Mouse (Mus musculus) erythroid progenitor cell, adult 5-6 weeks (primary cell): ENCODE data around the gene Cyp4f17. TPM values are rescaled to one million over a fixed set of nuclear protein-coding genes. Genes with fewer than 3 reads are reported as not detected.

Source experiments
- total RNA-seq, 2 experiments: library from RNA; stranded (forward) in 1 of 2; stranded (reverse) in 1 of 2; fragments of 150-400 nt in 1 of 2; fragments of 186-747, 209-891 nt in 1 of 2; gene quantifications; 2 replicates each; pipeline versions ENCODE4 v1.2.3 to v1.2.4; 2015 to 2017; ENCODE audit warnings: low replicate concordance in 2 of 2

Cyp4f17 gene
- total RNA-seq, 2 experiments from 2014 or later, result not detected

Other genes starting within 250 kb of the Cyp4f17 start
- gene Brd4, start 221.3 kb upstream of the Cyp4f17 start, total RNA-seq (2015; ENCODE audit: low replicate concordance), result 116 and 144 TPM in 2 replicates
- gene Brd4, start 221.3 kb upstream of the Cyp4f17 start, total RNA-seq (2017; ENCODE audit: low replicate concordance), result 61.8 and 82.5 TPM in 2 replicates
- gene Akap8, start 184.8 kb upstream of the Cyp4f17 start, total RNA-seq (2015; ENCODE audit: low replicate concordance), result 26.8 and 33.5 TPM in 2 replicates
- gene Akap8, start 184.8 kb upstream of the Cyp4f17 start, total RNA-seq (2017; ENCODE audit: low replicate concordance), result 60.9 and 62.4 TPM in 2 replicates
- gene Akap8l, start 155.4 kb upstream of the Cyp4f17 start, total RNA-seq (2015; ENCODE audit: low replicate concordance), result 45.8 and 108 TPM in 2 replicates
- 150 and 167 TPM in 2 replicates for gene Akap8l, start 155.4 kb upstream of the Cyp4f17 start, total RNA-seq (2017; ENCODE audit: low replicate concordance)
- 14.1 and 19.7 TPM in 2 replicates for gene Wiz, start 116.6 kb upstream of the Cyp4f17 start, total RNA-seq (2015; ENCODE audit: low replicate concordance)
- 3.3 and 5.6 TPM in 2 replicates for gene Wiz, start 116.6 kb upstream of the Cyp4f17 start, total RNA-seq (2017; ENCODE audit: low replicate concordance)
- 12.6 and 16.3 TPM in 2 replicates for gene Rasal3, start 102.5 kb upstream of the Cyp4f17 start, total RNA-seq (2015; ENCODE audit: low replicate concordance)
- 5.3 and 17.5 TPM in 2 replicates for gene Rasal3, start 102.5 kb upstream of the Cyp4f17 start, total RNA-seq (2017; ENCODE audit: low replicate concordance)
- gene Pglyrp2, start 81.9 kb upstream of the Cyp4f17 start, total RNA-seq (2015; ENCODE audit: low replicate concordance), result 1.1 and 3.4 TPM in 2 replicates
- gene Pglyrp2, start 81.9 kb upstream of the Cyp4f17 start, total RNA-seq (2017; ENCODE audit: low replicate concordance), result 1.2 and 2.1 TPM in 2 replicates
- 4.3 TPM in 1 of 2 replicates, not detected in the other for gene Cyp4f39, start 53.3 kb upstream of the Cyp4f17 start, total RNA-seq (2015; ENCODE audit: low replicate concordance)
- 1.5 TPM in 1 of 2 replicates, not detected in the other for gene Cyp4f39, start 53.3 kb upstream of the Cyp4f17 start, total RNA-seq (2017; ENCODE audit: low replicate concordance)
- 1.7 and 7.2 TPM in 2 replicates for gene Cyp4f16, start 30.5 kb downstream of the Cyp4f17 start, total RNA-seq (2015; ENCODE audit: low replicate concordance)
- 5.3 TPM in 1 of 2 replicates, not detected in the other for gene Cyp4f16, start 30.5 kb downstream of the Cyp4f17 start, total RNA-seq (2017; ENCODE audit: low replicate concordance)
- gene Cyp4f37, start 115.3 kb downstream of the Cyp4f17 start, total RNA-seq (2015; ENCODE audit: low replicate concordance), result not detected in 2 replicates
- not detected in 2 replicates for gene Cyp4f37, start 115.3 kb downstream of the Cyp4f17 start, total RNA-seq (2017; ENCODE audit: low replicate concordance)
- not detected in 2 replicates for gene Cyp4f40, start 152.8 kb downstream of the Cyp4f17 start, total RNA-seq (2015; ENCODE audit: low replicate concordance)
- not detected in 2 replicates for gene Cyp4f40, start 152.8 kb downstream of the Cyp4f17 start, total RNA-seq (2017; ENCODE audit: low replicate concordance)
- gene Cyp4f15, start 179.6 kb downstream of the Cyp4f17 start, total RNA-seq (2015; ENCODE audit: low replicate concordance), result not detected in 2 replicates
- not detected in 2 replicates for gene Cyp4f15, start 179.6 kb downstream of the Cyp4f17 start, total RNA-seq (2017; ENCODE audit: low replicate concordance)